Mouse (Mus musculus) stomach, embryonic 15.5 days (tissue): ENCODE data around the gene Dnajb4. TPM values are rescaled to one million over a fixed set of nuclear protein-coding genes. Genes with fewer than 3 reads are reported as not detected.
A peak's percentile ranks its signal among the peaks of the same experiment; 100 is the strongest.

Experiments
- ATAC-seq: fragments of 200-750 bp; cut with Nextera tagmentation; 2 replicates; pipeline ENCODE4 v1.8.0; 2017; ENCODE audit warnings: low read depth, moderate number of reproducible peaks, moderate TSS enrichment; ENCODE audit not compliant: insufficient read depth, low FRiP score
- H3K27ac ChIP-seq: fragments of 300-500 bp; sonication (generic); 2 replicates; pipeline ENCODE4 v1.5.1; 2015; ENCODE audit warnings: mild to moderate bottlenecking, inconsistent platforms
- H3K27me3 ChIP-seq: fragments of 300-500 bp; sonication (generic); replicated peaks from 2 replicates; pipeline ENCODE4 v1.6.1; 2015; ENCODE audit warnings: inconsistent platforms
- H3K36me3 ChIP-seq: fragments of 300-500 bp; sonication (generic); 2 replicates; pipeline ENCODE4 v1.6.1; 2015; ENCODE audit warnings: inconsistent platforms
- H3K4me1 ChIP-seq: fragments of 300-500 bp; sonication (generic); 2 replicates; pipeline ENCODE4 v1.6.1; 2015; ENCODE audit warnings: inconsistent platforms
- H3K4me2 ChIP-seq: fragments of 300-500 bp; sonication (generic); 2 replicates; pipeline ENCODE4 v1.6.1; 2015; ENCODE audit warnings: mild to moderate bottlenecking, inconsistent platforms
- H3K4me3 ChIP-seq: fragments of 300-500 bp; sonication (generic); replicated peaks from 2 replicates; pipeline ENCODE4 v1.5.1; 2015; ENCODE audit warnings: inconsistent platforms
- H3K9ac ChIP-seq: fragments of 300-500 bp; sonication (generic); 2 replicates; pipeline ENCODE4 v1.6.1; 2015; ENCODE audit warnings: inconsistent platforms
- H3K9me3 ChIP-seq: fragments of 300-500 bp; sonication (generic); 2 replicates; pipeline ENCODE4 v1.6.1; 2016; ENCODE audit warnings: inconsistent platforms
- WGBS: fragments of 180-500 bp; shearing (Covaris S2); methylation state at CpG from one replicate; pipeline ENCODE4 v1.1.7; 2015; 5-methylcytosine and 5-hydroxymethylcytosine counted together
- polyA plus RNA-seq: library from polyadenylated mRNA; unstranded; fragments of >200 nt; fragmentation: Nextera tagmentation; extraction: Ambion mirVana; gene quantifications from 2 replicates; pipeline ENCODE4 v1.2.1, GENCODE M21; 2015

Gene Dnajb4
- polyA plus RNA-seq, 1 experiment from 2014 or later = 34.9 TPM

- Histone ChIP-seq H3K36me3 (no peaks in the 10 kb centered on the region), H3K9me3 (no peaks in the 10 kb centered on the region), H3K4me3 (no peak overlapping the region), H3K27me3 (no peaks in the 10 kb centered on the region), H3K4me1 (peaks cover 15% of the 10 kb centered on the region), H3K27ac (no peak overlapping the region), H3K9ac (no peak overlapping the region), H3K4me2 (peak overlapping the region; percentile 47)
- 19% methylated on average over 29 of the region's 29 CpGs for WGBS
- no peak for ATAC-seq
These were observed 43.2 kb downstream of the Dnajb4 start for GRCm38 (mm10) chr3:152166699-152167451.

DNA sequence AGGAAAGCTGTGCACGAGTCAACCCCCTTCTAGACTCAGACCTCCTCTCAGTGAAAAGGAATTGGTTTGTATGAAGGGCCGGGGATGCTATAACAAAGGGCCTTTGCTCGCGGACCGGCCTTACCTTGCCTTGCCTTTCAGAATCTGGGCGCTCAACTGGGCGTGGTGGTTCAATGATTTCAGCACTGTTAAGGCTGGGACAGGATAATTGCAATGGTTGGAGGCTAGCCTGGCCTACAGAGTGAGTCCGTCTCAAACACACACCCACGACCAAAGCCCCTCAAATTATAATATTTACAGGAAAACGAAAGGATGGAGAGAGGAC, 44.0 kb downstream of the Dnajb4 start, which contains the start of gene Gipc2:
Gene Gipc2, minus strand, starts transcription at position 132 of the 325 bp plus-strand sequence.
- no peaks in the 10 kb centered on the region for H3K36me3 ChIP-seq
- H3K27ac ChIP-seq = peak within 1 kb of the TSS; percentile 62; the same call in 1 of the 2 replicates
- no peaks in the 10 kb centered on the region for H3K27me3 ChIP-seq

DNA sequence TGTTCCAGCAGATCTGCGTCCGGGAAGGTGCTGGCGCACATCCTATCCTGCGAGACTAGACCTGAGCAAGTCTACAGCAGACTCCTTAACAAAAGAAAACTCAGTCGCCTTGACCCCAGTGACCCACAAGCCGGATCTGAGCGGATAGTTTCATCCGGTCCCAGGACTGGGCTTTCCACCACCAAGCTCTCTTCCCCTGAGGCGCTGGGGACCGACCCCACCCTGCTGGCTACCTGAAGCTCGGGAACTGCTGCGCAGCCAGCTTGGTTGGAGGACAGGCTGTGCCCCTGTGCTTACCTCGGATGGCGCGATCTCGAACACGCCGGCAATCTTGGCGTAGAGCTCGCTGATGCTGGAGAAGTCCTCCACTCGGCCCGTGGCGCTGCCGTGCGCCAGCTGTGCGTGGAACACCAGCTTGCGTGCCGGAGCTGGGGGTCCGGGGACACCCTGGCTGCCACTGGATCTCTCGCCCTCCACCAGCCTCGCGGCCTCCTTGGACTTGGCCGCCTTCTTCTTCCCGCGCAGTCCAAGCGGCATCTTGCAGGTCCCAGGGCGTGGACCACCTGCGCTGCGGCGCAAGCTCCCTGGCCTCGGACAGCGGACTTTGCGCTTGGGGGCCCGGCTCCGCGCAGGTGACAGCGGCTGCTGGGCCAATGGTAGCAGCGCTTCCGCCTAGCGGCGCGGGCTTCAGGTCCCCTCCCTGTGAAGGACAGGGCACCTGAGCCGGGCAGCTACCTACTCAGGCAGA, 44.6 kb downstream of the Dnajb4 start:
- Histone ChIP-seq H3K27me3 (no peaks in the 10 kb centered on the region), H3K9ac (peak overlapping the region; percentile 32; the same call in 1 of the 2 replicates), H3K36me3 (no peaks in the 10 kb centered on the region), H3K4me3 (peak overlapping the region; percentile 53), H3K9me3 (no peaks in the 10 kb centered on the region), H3K4me1 (peaks cover 15% of the 10 kb centered on the region), H3K4me2 (peak overlapping the region; percentile 93), H3K27ac (peak overlapping the region; percentile 62; the same call in 1 of the 2 replicates)
- ATAC-seq = peak; percentile 81
- 2% methylated on average over 51 of the region's 53 CpGs for WGBS

More for the DNA sequence above, 44.0 kb downstream of the Dnajb4 start, which contains the start of gene Gipc2:
- Histone ChIP-seq H3K4me3 (peak within 1 kb of the TSS; percentile 53), H3K4me2 (peak within 1 kb of the TSS; percentile 93), H3K9ac (peak within 1 kb of the TSS; percentile 32; the same call in 1 of the 2 replicates), H3K9me3 (no peaks in the 10 kb centered on the region), H3K4me1 (peaks cover 15% of the 10 kb centered on the region)
- no peak; the same call in 1 of the 2 replicates for ATAC-seq
- WGBS = 22% methylated on average over 10 of the region's 10 CpGs

DNA sequence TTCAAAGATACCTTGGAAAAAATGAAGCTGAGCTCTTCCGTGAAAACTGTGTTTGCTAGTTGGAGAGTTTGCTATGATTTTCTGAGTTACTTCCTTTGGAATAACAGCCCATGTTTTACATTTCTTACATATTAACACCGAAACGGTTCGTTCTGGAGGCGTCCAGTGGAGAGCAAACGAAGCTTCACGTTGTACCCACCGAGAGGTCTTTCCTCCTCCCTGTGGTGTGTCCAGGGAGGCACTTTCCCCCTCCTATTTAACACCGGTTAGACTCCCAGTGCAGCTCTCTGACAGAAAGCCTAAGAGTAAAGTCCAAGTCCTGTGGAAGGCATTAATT, 45.1 kb downstream of the Dnajb4 start:
- ATAC-seq = peak; percentile 38; the same call in 1 of the 2 replicates
- Histone ChIP-seq H3K36me3 (no peaks in the 10 kb centered on the region), H3K27ac (peak overlapping the region; percentile 62; the same call in 1 of the 2 replicates), H3K9ac (0 out of 2 replicates have a peak overlapping the region, but pooled peaks have one; percentile 32), H3K9me3 (no peaks in the 10 kb centered on the region), H3K4me1 (peaks cover 15% of the 10 kb centered on the region), H3K4me3 (peak overlapping the region; percentile 53), H3K4me2 (peak overlapping the region; percentile 93), H3K27me3 (no peaks in the 10 kb centered on the region)
- 37% methylated on average over 9 of the region's 9 CpGs for WGBS

DNA sequence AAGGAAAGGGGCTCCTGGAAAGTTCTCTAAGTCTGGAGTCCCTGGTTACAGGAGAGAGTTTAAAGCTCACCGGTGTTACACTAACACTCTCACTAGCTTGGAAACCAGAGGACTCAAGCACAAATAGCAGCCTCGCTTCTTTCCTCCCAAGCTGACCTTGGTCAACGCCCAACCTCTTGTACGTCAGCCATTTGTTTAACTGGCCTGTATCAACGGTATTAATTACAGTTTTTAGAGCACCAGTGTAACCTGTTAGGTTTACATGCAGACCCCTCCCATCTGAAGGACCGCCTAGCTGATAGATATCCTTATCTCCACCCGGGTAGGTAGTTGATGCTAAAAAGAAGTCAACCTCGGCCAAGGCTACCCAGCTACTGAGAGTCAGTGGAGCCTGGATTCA, 46.8 kb downstream of the Dnajb4 start:
- Histone ChIP-seq H3K27ac (no peak overlapping the region; the same call in 1 of the 2 replicates), H3K27me3 (no peaks in the 10 kb centered on the region), H3K4me2 (0 out of 2 replicates have a peak overlapping the region, but pooled peaks have one; percentile 8), H3K4me3 (no peak overlapping the region), H3K9me3 (no peaks in the 10 kb centered on the region), H3K36me3 (no peaks in the 10 kb centered on the region), H3K4me1 (peaks cover 15% of the 10 kb centered on the region), H3K9ac (no peak overlapping the region)
- WGBS = 71% methylated on average over 8 of the region's 8 CpGs
- ATAC-seq = no peak

DNA sequence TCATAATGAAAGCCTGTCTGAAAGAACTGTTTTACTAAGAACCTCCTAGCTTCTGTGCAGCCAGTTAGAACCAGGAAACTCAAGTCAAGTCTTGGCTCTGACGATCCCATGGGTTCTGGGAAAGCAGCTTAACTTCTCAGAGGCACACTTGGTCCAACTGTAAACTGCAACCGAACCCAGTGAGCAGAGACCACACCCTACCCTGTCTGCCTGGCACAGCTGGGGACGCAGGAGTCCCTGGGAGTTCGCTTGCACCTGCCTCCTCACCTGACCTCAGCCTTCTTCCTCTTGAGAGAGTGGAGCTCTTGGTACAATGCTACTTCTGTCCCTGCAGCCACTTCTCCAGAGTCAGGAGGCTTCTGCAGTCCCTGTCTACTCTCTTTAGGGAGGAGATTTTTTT, 49.5 kb downstream of the Dnajb4 start:
- Histone ChIP-seq H3K4me3 (no peak overlapping the region), H3K9ac (no peak overlapping the region), H3K27me3 (no peaks in the 10 kb centered on the region), H3K4me1 (peaks cover 4% of the 10 kb centered on the region), H3K27ac (no peak overlapping the region), H3K36me3 (no peaks in the 10 kb centered on the region), H3K4me2 (no peak overlapping the region), H3K9me3 (no peaks in the 10 kb centered on the region)
- WGBS = 61% methylated on average over 4 of the region's 4 CpGs
- no peak for ATAC-seq

DNA sequence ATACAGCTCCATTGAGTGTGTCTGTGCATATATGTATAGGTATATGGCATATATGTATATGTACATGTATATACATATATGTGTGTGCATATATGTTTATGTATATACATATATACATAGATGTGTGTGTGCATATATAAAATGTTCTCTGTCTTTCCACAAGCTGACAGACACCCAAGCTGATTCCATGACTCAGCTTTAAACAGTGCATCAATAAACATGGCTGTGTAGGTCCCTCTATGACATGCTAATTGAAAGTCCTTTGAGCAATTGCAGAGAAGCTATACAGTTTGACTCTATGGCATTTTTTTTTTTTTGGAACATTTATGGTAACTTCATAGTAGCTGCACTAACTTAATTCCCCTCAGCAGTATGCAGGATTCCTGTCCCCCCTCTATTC, 50.8 kb downstream of the Dnajb4 start:
- no peaks in the 10 kb centered on the region for H3K27me3 ChIP-seq
- H3K4me3 ChIP-seq = no peak overlapping the region
- no peak overlapping the region for H3K27ac ChIP-seq
- H3K9me3 ChIP-seq = no peaks in the 10 kb centered on the region
- no peak overlapping the region for H3K9ac ChIP-seq
- no peak for ATAC-seq
- H3K4me2 ChIP-seq = no peak overlapping the region
- H3K4me1 ChIP-seq = no peaks in the 10 kb centered on the region
- no peaks in the 10 kb centered on the region for H3K36me3 ChIP-seq

GRCm38 (mm10) chr3:152158344-152159291, 51.5 kb downstream of the Dnajb4 start:
- H3K4me1 ChIP-seq = no peaks in the 10 kb centered on the region
- no peaks in the 10 kb centered on the region for H3K9me3 ChIP-seq
- H3K36me3 ChIP-seq = no peaks in the 10 kb centered on the region
- no peak overlapping the region for H3K27ac ChIP-seq
- WGBS = 71% methylated on average over 9 of the region's 10 CpGs
- H3K27me3 ChIP-seq = no peaks in the 10 kb centered on the region
- H3K4me2 ChIP-seq = no peak overlapping the region
- no peak overlapping the region for H3K9ac ChIP-seq
- ATAC-seq = no peak
- H3K4me3 ChIP-seq = no peak overlapping the region

DNA sequence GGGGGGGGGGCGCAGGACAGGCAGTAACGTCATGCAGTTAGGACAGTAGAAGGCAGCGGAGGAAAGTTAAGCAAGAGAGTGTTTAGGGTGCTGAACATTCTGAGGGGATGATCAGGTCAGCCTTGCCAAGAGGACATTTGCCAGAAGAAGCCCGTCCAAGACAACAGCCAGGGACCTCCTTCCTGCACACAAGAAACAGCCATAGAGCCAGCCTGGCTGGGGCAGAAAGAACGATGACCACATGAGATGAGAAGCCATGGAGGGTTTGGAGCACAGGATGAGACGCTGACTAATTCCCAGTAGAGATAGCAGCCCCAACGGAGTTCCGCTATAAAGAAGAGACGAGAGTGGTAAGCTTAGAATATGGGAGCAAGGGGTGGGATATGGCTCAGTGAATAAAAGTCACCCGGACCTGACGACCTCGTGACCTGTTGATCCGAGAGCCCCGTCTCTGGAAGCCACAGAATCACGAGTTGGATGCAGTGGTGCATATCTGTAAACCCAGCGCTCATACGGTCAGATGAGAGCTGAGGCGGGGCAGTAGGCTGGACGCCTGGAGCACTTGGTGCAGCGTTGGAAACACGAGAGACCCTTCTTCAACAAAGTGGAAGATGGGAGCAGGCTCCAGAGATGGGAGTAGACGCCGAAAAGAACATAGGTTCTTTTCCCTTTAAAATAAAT, 53.1 kb downstream of the Dnajb4 start:
- H3K4me2 ChIP-seq = no peak overlapping the region
- no peaks in the 10 kb centered on the region for H3K36me3 ChIP-seq
- no peaks in the 10 kb centered on the region for H3K27me3 ChIP-seq
- no peak overlapping the region for H3K9ac ChIP-seq
- H3K4me1 ChIP-seq = no peaks in the 10 kb centered on the region
- no peak for ATAC-seq
- H3K4me3 ChIP-seq = no peak overlapping the region
- 77% methylated on average over 23 of the region's 23 CpGs for WGBS
- H3K27ac ChIP-seq = no peak overlapping the region
- no peaks in the 10 kb centered on the region for H3K9me3 ChIP-seq

DNA sequence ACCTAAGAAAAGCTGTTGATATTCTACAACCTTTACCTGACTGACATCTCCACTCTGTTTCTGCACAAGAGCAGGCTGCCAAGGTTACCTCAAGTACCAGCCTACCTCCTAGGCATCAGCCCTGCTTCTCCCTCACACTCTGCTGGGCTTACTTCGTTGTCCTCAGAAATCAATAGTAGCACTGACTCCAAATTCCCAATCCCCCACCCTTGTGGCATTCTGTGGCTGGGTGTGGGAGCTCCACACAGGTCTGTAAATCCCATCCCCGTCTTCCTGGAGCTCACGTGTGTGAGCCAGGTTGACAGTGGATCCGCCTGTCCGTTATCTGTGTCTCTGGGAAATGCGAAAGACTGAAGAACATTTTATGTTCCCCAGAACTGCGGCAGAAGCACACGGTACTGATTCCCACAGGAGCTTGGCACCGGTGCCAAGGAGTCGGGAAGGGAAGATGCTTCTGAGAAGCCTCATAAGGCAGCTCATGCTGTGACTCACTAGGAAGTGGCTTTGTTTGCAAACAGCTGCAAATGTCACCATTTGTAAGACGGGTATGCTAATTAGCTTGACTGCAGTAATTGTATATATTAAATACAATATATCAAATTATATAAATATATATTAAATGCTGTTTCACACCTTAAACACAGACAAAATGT, 54.7 kb downstream of the Dnajb4 start:
- H3K4me2 ChIP-seq = no peak overlapping the region
- no peaks in the 10 kb centered on the region for H3K9me3 ChIP-seq
- WGBS = 57% methylated on average over 11 of the region's 11 CpGs
- no peak overlapping the region for H3K9ac ChIP-seq
- H3K36me3 ChIP-seq = no peaks in the 10 kb centered on the region
- H3K4me3 ChIP-seq = no peak overlapping the region
- no peak for ATAC-seq
- no peaks in the 10 kb centered on the region for H3K4me1 ChIP-seq
- no peak overlapping the region for H3K27ac ChIP-seq
- no peaks in the 10 kb centered on the region for H3K27me3 ChIP-seq

- no peaks in the 10 kb centered on the region for H3K4me1 ChIP-seq
- no peak for ATAC-seq
- H3K4me3 ChIP-seq = no peak overlapping the region
- H3K27me3 ChIP-seq = no peaks in the 10 kb centered on the region
- no peak overlapping the region for H3K4me2 ChIP-seq
- H3K9ac ChIP-seq = no peak overlapping the region
- 79% methylated on average over 5 of the region's 5 CpGs for WGBS
- no peak overlapping the region for H3K27ac ChIP-seq
- H3K9me3 ChIP-seq = no peaks in the 10 kb centered on the region
- no peaks in the 10 kb centered on the region for H3K36me3 ChIP-seq
These were observed 56.0 kb downstream of the Dnajb4 start for GRCm38 (mm10) chr3:152154095-152154494.
